Mouse (Mus musculus) heart, embryonic 14.5 days (tissue): Measurements from ENCODE around the gene Ccpg1. TPM values are rescaled to one million over a fixed set of nuclear protein-coding genes. Genes with fewer than 3 reads are reported as not detected.

Source experiments
- ATAC-seq: fragments of 200-750 bp; cut with Nextera tagmentation; 2 replicates; pipeline ENCODE4 v1.8.0; 2017; ENCODE audit warnings: low read depth, moderate TSS enrichment; ENCODE audit not compliant: insufficient number of reproducible peaks, insufficient read depth, low FRiP score
- H3K27ac ChIP-seq, 2 experiments: fragments of 200-500 bp in 1 of 2; fragments of 300-500 bp in 1 of 2; sonication (generic) in 1 of 2; replicated peaks in 1 of 2; 2 replicates each; pipeline ENCODE4 v1.5.1; 2012 to 2014; ENCODE audit warnings: low read depth in 2 of 2, low read length in 2 of 2, control low read depth in 1 of 2, mild to moderate bottlenecking in 1 of 2, mixed read lengths in 1 of 2; ENCODE audit not compliant: control insufficient read depth in 1 of 2, insufficient read depth in 1 of 2
- H3K27me3 ChIP-seq: fragments of 300-500 bp; sonication (generic); 2 replicates; pipeline ENCODE4 v1.6.1; 2014; ENCODE audit warnings: mild to moderate bottlenecking, low read length, control low read depth; ENCODE audit not compliant: control insufficient read depth, insufficient read depth
- H3K36me3 ChIP-seq: fragments of 300-500 bp; sonication (generic); 2 replicates; pipeline ENCODE4 v1.6.1; 2014; ENCODE audit warnings: mild to moderate bottlenecking, control low read depth, low read length, mixed read lengths; ENCODE audit not compliant: control insufficient read depth, insufficient read depth
- H3K4me1 ChIP-seq, 2 experiments: fragments of 200-500 bp in 1 of 2; fragments of 300-500 bp in 1 of 2; sonication (generic) in 1 of 2; 2 replicates each; pipeline ENCODE4 v1.6.1; 2012 to 2014; ENCODE audit warnings: low read length in 2 of 2, control low read depth in 1 of 2, mixed read lengths in 1 of 2; ENCODE audit not compliant: control insufficient read depth in 2 of 2, insufficient read depth in 2 of 2
- H3K4me2 ChIP-seq: fragments of 300-500 bp; sonication (generic); 2 replicates; pipeline ENCODE4 v1.6.1; 2014; ENCODE audit warnings: mild to moderate bottlenecking, low read length
- H3K4me3 ChIP-seq, 2 experiments: fragments of 200-500 bp in 1 of 2; fragments of 300-500 bp in 1 of 2; sonication (generic) in 1 of 2; 2 replicates each; pipeline ENCODE4 v1.5.1; 2012 to 2014; ENCODE audit warnings: low read length in 2 of 2, mild to moderate bottlenecking in 2 of 2, control low read depth in 1 of 2, low read depth in 1 of 2, moderate library complexity in 1 of 2; ENCODE audit not compliant: control insufficient read depth in 1 of 2, insufficient read depth in 1 of 2
- H3K9ac ChIP-seq: fragments of 300-500 bp; sonication (generic); 2 replicates; pipeline ENCODE4 v1.6.1; 2014; ENCODE audit warnings: mild to moderate bottlenecking, low read length
- H3K9me3 ChIP-seq: fragments of 300-500 bp; sonication (generic); 2 replicates; pipeline ENCODE4 v1.6.1; 2016; ENCODE audit warnings: low read length, control low read depth; ENCODE audit not compliant: control insufficient read depth
- WGBS: fragments of 180-500 bp; shearing (Covaris S2); extraction: QIAGEN DNeasy Blood & Tissue Kit; methylation state at CpG from one replicate; pipeline ENCODE4 v1.1.7; 2014; 5-methylcytosine and 5-hydroxymethylcytosine counted together
- polyA plus RNA-seq: library from polyadenylated mRNA; unstranded; fragments of >200 nt; fragmentation: Nextera tagmentation; extraction: Ambion mirVana; gene quantifications from 2 replicates; pipeline ENCODE4 v1.2.1, GENCODE M21; 2014

Ccpg1 gene
- polyA plus RNA-seq, 1 experiment from 2014 or later: 29.8 TPM

GRCm38 (mm10) chr9:72955546-72955945, 29.7 kb upstream of the Ccpg1 start:
- no peak overlapping the region for H3K27ac ChIP-seq
- H3K4me1 ChIP-seq: peaks cover 0 to 4% of the 10 kb centered on the region in 2 experiments; a peak in 1 of 4 replicates
- H3K9ac ChIP-seq: no peak overlapping the region
- no peaks in the 10 kb centered on the region for H3K27me3 ChIP-seq
- H3K36me3 ChIP-seq: no peaks in the 10 kb centered on the region
- no peak overlapping the region for H3K4me3 ChIP-seq
- WGBS: 22% methylated on average over 1 of the region's 1 CpGs
- H3K4me2 ChIP-seq: no peak overlapping the region
- no peak for ATAC-seq
- H3K9me3 ChIP-seq: no peaks in the 10 kb centered on the region

GRCm38 (mm10) chr9:72958521-72959450, 26.4 kb upstream of the Ccpg1 start, which contains the start of the genes Dyx1c1 and Gm44503:
Gene Dyx1c1, plus strand, starts transcription at chr9:72958785.
Gene Gm44503, plus strand, starts transcription at chr9:72958852.
- peak; percentile 57 for ATAC-seq
- no peaks in the 10 kb centered on the region for H3K27me3 ChIP-seq
- WGBS: 1% methylated on average over 43 of the region's 43 CpGs
- H3K9me3 ChIP-seq: no peaks in the 10 kb centered on the region
- H3K4me1 ChIP-seq: peaks cover 0 to 4% of the 10 kb centered on the region in 2 experiments; a peak in 1 of 4 replicates
- H3K27ac ChIP-seq: 0 out of 4 replicates have a peak within 1 kb of the TSS, but pooled peaks of 1 of the 2 experiments have one; percentile 14
- peak within 1 kb of the TSS; percentile 63 for H3K9ac ChIP-seq
- peak within 1 kb of the TSS; percentile 56 to 87 for H3K4me3 ChIP-seq
- H3K4me2 ChIP-seq: peak within 1 kb of the TSS; percentile 67
- no peaks in the 10 kb centered on the region for H3K36me3 ChIP-seq

DNA sequence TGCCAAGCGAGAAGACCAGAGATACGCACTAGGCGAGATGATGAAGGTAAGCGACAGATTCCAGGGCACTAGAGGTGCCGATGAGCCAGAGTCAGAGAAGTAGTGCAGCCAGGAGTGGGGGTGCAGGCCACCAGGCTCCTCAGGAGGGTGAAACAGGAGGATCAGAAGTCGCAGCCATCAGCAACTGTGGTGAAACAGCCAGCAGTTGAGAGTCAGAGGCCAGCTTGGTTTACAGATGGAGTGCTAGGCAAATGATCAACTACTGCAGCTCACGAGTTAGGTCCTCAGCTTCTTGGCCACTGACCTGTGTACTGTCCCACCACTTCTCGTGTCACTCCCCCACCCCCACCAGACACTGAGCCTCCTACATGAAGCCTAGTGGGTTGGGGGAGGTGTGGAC, 23.9 kb upstream of the Ccpg1 start:
- no peak overlapping the region for H3K4me2 ChIP-seq
- H3K4me1 ChIP-seq: peaks cover 0 to 4% of the 10 kb centered on the region in 2 experiments; a peak in 1 of 4 replicates
- no peaks in the 10 kb centered on the region for H3K9me3 ChIP-seq
- H3K4me3 ChIP-seq: no peak overlapping the region
- no peaks in the 10 kb centered on the region for H3K36me3 ChIP-seq
- WGBS: 60% methylated on average over 8 of the region's 8 CpGs
- H3K27ac ChIP-seq: no peak overlapping the region
- ATAC-seq: no peak
- no peak overlapping the region for H3K9ac ChIP-seq
- H3K27me3 ChIP-seq: no peaks in the 10 kb centered on the region

- H3K4me3 ChIP-seq: no peak overlapping the region
- WGBS: 72% methylated on average over 15 of the region's 15 CpGs
- no peak overlapping the region for H3K9ac ChIP-seq
- H3K9me3 ChIP-seq: no peaks in the 10 kb centered on the region
- H3K36me3 ChIP-seq: no peaks in the 10 kb centered on the region
- H3K27me3 ChIP-seq: no peaks in the 10 kb centered on the region
- ATAC-seq: no peak
- peaks cover 0 to 4% of the 10 kb centered on the region in 2 experiments; a peak in 1 of 4 replicates for H3K4me1 ChIP-seq
- H3K4me2 ChIP-seq: no peak overlapping the region
- no peak overlapping the region for H3K27ac ChIP-seq
Measured at GRCm38 (mm10) chr9:72961959-72962358, 23.3 kb upstream of the Ccpg1 start.

DNA sequence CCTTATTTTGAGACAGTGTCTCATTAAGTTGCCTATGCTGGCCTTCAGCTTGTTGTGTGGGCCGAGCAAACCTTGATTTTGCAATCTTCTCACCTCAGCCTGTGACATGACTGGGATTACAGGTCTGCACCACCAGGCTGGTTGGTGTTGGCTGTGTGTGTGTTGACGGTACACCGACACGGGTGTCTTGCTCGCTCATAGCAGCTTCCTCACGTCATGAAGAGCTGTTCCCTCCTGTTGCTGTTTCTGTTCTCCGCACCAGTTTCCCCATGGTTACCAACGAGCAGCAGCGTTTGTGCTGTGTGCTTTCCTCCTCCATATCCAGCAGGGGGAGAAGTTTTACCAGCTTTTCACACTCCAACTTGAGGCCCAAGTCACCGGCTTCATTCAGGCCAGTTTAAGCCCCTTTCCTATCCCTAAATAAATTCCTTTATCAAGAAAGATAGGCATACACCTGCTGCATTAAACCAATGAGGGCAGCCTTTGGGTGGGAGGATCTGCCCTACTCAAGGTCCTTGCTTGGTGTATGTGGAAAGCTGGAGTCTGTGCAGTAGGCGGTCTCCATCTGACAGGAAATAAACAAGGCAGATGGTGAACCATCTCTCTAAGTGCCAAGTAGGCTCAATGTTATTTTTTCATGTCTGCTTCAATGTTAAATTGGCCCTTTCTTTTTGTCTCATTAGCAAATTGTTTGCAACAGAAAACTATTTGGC, 16.7 kb upstream of the Ccpg1 start:
- H3K9me3 ChIP-seq: no peaks in the 10 kb centered on the region
- no peak overlapping the region for H3K4me2 ChIP-seq
- H3K27me3 ChIP-seq: no peaks in the 10 kb centered on the region
- H3K36me3 ChIP-seq: no peaks in the 10 kb centered on the region
- 30% methylated on average over 11 of the region's 11 CpGs for WGBS
- H3K4me1 ChIP-seq: no peaks in the 10 kb centered on the region
- H3K4me3 ChIP-seq: no peak overlapping the region
- no peak overlapping the region for H3K27ac ChIP-seq
- H3K9ac ChIP-seq: no peak overlapping the region
- ATAC-seq: peak; percentile 35; the same call in 1 of the 2 replicates

- Histone ChIP-seq H3K27ac (no peak overlapping the region), H3K36me3 (no peaks in the 10 kb centered on the region), H3K27me3 (no peaks in the 10 kb centered on the region), H3K9ac (no peak overlapping the region), H3K4me2 (no peak overlapping the region), H3K9me3 (no peaks in the 10 kb centered on the region), H3K4me1 (no peaks in the 10 kb centered on the region), H3K4me3 (no peak overlapping the region)
- 62% methylated on average over 7 of the region's 7 CpGs for WGBS
- ATAC-seq: no peak
Measured at GRCm38 (mm10) chr9:72969874-72970273, 15.4 kb upstream of the Ccpg1 start.

- ATAC-seq: no peak
- no peaks in the 10 kb centered on the region for H3K27me3 ChIP-seq
- H3K4me1 ChIP-seq: no peaks in the 10 kb centered on the region
- H3K9me3 ChIP-seq: no peaks in the 10 kb centered on the region
- H3K4me3 ChIP-seq: no peak overlapping the region
- no peak overlapping the region for H3K4me2 ChIP-seq
- 81% methylated on average over 5 of the region's 5 CpGs for WGBS
- no peak overlapping the region for H3K9ac ChIP-seq
- no peak overlapping the region for H3K27ac ChIP-seq
- H3K36me3 ChIP-seq: no peaks in the 10 kb centered on the region
Measured at GRCm38 (mm10) chr9:72972435-72972834, 12.8 kb upstream of the Ccpg1 start.
